Mouse (Mus musculus) spleen, postnatal 36 days (tissue): ENCODE measurements around the gene Prdm9.

Experiments used
- DNase-seq, 2 experiments: peaks; one replicate each; pipeline ENCODE4 v3.0.0; 2022; ENCODE audit warnings: low spot score in 2 of 2, mixed read lengths in 1 of 2

Prdm9 gene

DNA sequence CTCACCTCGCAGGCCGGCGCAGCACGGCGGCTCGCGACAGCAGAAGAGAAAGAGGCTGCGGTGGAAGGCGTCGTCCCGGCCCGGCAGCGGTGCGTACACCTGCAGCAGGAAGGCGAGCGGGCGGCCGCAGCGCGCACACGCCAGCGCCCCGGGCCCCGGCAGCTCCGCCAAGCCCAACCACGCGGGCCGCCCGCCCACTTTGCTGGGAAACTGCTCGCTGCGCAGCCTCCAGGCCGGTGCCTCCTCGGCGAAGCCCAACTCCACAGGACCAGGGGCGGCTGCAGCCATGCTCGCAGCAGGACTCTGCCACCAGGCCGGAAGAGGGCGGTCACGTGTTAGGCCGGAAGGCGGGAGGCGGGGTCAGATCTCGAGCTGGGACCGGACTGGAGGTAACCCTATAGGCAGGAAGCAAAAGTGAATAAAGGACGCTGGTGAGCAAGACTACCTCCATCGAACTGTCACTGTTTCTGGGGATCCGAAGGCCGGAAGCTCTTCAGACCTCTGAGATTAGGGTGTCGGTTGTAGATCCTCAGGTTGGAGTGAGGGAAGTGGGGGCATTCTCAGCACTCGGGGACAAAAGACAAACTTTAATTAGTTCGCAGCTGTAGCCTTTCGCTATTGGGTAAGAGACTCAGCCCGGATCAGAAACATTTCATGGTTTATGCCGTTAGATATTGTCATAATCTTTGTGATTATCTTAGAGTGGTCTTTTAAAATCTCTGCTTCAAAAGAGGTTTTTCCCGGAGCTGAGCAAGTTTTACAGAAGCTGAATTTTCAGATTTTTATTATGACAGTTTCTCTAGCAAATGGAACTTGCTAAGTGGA lies 37.0 kb downstream of the Prdm9 start, which contains the start of gene Pdcd2:
Gene Pdcd2 (minus strand): TSS at position 316 of the 825 bp plus-strand sequence.
- peak; percentile 96 to 97 for DNase-seq

GRCm38 (mm10) chr17:15526304-15526703 lies 37.9 kb downstream of the Prdm9 start:
- DNase-seq, result no peak

DNA sequence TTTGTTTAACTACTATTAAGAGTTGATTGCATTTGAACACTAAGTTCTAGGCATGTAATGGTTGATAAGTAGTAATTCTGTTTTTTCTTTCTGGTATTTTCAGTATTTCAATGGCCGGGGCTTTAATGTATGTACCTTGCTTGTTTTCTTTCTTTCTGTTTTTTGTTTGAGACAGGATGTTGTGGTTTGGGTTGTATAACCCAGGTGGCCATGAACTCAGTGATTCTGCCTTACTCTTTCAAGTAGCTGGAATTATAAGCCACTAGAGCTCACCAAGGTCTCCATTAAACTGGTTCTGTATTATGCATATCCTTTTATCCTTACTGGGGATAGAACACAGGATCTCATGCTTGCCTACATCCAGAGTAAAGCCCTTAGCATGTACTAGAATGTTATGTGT lies 45.4 kb downstream of the Prdm9 start:
- no peak for DNase-seq

GRCm38 (mm10) chr17:15518186-15518585 lies 46.0 kb downstream of the Prdm9 start:
- DNase-seq, result no peak

- DNase-seq, result no peak
Measured at GRCm38 (mm10) chr17:15517776-15518175, 46.4 kb downstream of the Prdm9 start.

DNA sequence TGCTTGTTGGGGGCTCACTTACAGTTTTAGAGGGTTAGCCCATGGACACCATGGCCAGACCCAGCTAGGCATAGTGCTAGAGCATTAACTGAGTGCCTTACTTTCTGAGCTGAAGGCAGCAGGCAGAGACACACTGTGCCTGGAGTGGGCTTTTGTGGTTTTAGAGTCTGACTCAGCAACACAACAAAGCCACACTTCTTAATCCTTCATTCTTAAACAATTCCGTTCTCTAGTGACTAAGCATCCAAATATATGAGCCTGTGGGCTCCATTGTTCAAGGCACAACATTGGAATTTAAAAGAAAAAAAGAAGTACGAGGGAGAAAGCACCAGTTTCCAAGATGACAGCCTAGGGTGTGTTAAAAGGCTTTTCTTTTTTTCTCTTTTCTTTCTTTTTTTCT lies 53.5 kb downstream of the Prdm9 start:
- no peak for DNase-seq

DNA sequence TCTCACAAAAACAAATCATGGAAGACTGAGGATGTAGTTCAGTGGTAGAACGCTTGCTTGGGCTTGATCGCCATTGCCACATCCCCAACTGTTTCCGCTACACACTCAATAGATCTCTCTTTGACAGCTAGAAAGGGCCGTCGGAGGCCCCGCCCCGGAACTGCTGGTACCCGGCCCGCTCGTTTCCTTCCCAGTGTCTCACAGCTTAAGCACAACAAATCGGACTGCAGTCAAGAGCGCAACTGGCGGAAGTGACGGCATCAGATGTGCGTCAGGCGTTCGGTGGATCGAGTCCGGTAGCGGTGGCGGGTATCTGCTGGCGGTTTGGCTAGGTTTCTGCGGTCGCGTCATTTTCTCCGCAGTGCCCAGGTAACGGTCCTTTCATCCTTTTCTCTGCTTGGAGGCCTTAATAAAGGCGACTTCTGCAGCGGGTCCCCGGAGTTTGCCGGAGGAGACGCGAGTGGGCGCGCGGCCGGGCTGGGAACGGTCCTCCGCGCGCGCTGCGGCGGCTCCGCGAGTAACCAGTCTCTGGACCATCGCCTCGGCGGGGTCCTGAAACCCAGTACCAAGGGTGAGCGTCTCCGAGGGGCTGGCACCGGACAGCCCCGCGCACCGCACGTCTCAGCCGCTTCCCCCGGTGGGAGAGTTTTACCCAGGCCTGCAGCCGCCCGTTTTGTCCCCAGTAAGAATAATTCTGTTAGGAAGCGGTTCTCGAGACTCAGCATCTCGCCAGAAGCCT lies 64.3 kb downstream of the Prdm9 start, which contains the start of the genes Psmb1 and Tbp:
Gene Psmb1 (minus strand): TSS at position 96 of the 739 bp plus-strand sequence.
Gene Tbp (plus strand): TSS at position 233 of the 739 bp plus-strand sequence.
- peak; percentile 97 to 98 for DNase-seq

DNA sequence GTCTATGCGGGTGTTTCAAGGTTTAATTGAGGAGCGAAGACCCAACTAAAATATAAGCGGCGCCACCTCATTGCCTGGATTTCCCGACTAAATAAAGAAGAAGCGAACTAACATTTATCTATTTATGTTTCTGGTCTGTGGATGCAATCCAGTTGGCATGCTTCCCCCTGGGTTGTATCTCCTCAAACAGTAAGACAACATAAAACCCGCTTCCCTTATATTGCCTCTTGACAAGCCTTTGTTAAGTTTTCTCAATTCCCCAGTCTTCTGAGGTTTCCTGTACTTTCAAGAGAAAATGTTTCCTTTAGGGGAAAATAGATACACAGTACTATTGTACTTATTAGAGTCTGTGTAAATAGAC lies 65.4 kb downstream of the Prdm9 start:
- no peak for DNase-seq

DNA sequence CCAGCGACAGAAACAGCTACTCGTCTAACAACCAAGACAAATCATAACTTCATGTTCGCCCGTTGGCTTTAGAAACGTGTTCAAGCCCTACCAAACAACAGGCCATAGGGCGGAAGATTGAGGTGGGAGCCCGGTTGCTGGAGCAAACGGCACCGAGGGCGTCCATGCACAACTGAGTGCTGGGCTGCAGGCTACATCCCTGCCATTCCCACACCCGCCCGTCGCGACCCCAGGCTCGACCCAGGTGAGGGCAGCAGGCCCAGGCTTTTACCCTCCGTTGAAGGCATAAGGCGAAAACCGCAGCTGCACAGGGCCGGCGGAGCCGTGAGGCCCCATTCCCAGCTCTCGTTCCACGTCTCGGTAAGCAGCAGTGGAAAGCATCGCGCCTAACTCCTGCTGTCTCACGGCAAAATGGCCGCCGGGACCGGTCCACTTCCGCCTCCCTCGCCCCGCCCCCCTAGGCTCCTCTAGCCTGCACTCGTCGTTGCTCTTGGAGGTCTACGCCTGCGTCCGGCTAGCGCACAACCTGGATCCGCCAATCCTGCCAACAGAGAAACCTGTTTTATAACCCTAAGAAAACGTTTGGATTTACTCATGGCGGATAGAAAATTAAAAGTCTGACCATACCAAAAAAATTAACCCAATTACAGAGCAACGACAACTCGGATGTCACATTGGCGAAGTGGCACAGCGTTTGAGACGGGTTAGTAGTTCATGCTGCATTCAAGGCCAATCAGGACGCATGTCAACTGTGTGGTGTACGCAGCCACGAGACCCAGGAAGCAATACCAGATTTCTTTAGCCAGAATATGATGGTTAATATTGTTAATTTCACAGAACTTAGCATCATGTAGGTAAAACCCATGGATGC lies 66.0 kb downstream of the Prdm9 start:
- DNase-seq, result peak; percentile 91 to 92
